Mouse (Mus musculus) thymus, adult 2 months (tissue): Measurements from ENCODE around the gene Tns2.

Source experiments
- CTCF ChIP-seq: fragments of 200-500 bp; IDR thresholded peaks from 2 replicates; pipeline ENCODE4 v1.5.1; 2012; ENCODE audit warnings: mild to moderate bottlenecking, control low read depth, low read length, moderate library complexity, borderline replicate concordance; ENCODE audit not compliant: control insufficient read depth, poor library complexity, insufficient read depth; ENCODE audit errors: extremely low read depth
- POLR2A ChIP-seq: fragments of 200-500 bp; IDR thresholded peaks from 2 replicates; pipeline ENCODE4 v1.6.1; 2012; ENCODE audit warnings: mild to moderate bottlenecking, low read length, control low read depth, moderate library complexity; ENCODE audit not compliant: control insufficient read depth, poor library complexity, insufficient read depth; ENCODE audit errors: extremely low read depth

GRCm38 (mm10) chr15:102160415-102161060 lies 60.3 kb downstream of the Tns2 start:
- TF ChIP-seq CTCF (no peak), POLR2A (no peak)
